Mouse (Mus musculus) embryonic stem cell, embryonic (primary cell): ENCODE measurements around the gene Krtap5-4.

ENCODE experiments used
- CTCF ChIA-PET, 4 experiments: fragments of 300-600 bp in 2 of 4; fragments of 350-600 bp in 2 of 4; sonication (Branson Sonifier 250); formaldehyde crosslinking; loops; one replicate each; lab custom pipeline; 2022; ENCODE audit warnings: inconsistent platforms in 2 of 4; lab: Charles Lee
- POLR2A ChIA-PET, 4 experiments: fragments of 300-600 bp in 2 of 4; fragments of 350-600 bp in 2 of 4; sonication (Branson Sonifier 250); formaldehyde crosslinking; loops; one replicate each; lab custom pipeline; 2022; ENCODE audit warnings: antibody characterized with exemption in 4 of 4, inconsistent platforms in 1 of 4; lab: Charles Lee

The Krtap5-4 gene

DNA sequence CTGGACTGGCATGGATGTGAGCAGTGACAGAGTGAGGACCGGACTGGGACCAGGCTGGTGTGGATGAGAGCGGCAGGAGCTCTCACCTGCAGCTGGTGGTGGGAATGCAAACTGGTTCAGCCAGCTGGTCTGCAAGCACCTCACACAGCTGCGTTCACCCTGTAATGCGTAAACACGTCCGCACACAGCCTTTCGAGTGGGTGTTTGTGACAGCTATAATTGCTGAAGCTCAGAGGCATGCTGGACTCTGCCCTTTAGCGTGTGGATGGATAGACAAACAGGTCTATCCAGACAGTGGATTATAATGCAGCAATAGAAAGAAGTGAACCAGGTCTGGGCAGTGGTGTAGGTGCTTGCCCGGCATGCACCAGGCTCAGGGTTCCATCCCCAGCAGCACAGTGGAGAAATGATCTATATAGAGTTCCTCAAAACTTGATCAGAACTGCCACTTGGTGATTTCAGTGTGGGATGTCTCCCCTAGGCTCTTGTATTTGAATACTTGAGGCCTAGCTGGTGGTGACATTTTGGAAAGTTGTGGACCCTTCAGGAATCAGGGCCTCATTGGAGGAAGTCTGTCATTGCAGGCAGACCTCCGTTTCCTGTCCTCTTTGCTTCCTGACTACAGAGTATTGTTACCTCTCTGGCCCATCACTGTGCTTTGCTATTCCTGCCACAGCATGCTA is 38.4 kb downstream of the Krtap5-4 start:
- CTCF ChIA-PET = interaction anchor here in 2 of 4 experiments (0.9 to 1.0 kb wide), 2 partner anchors 63 to 99 kb away, joined by 3 to 4 read pairs; no protein-coding TSS in a partner anchor
- POLR2A ChIA-PET = interaction anchor here in 2 of 4 experiments (0.6 to 1.1 kb wide), 4 partner anchors 43 to 86 kb away, joined by 3 read pairs; no protein-coding TSS in a partner anchor

DNA sequence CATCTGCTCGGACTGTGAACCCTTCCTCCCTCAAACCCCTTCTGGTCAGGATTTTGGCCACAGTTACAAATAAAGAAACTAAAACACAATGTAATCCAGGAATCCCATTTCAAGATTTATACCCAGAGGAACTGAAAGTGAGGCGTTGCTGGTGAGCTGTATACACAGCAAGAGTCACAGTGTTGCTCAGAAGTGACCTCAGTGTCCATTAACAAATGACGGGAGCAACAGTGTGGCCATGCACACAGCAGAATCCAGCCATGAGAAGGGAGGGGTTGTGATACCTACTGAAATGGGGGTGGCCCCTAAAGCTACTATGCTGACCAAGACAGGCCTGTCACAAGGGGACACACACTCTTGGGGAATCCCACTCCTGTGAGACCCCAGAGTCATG is 38.9 kb downstream of the Krtap5-4 start:
- CTCF ChIA-PET = interaction anchor here in 2 of 4 experiments (0.6 to 1.3 kb wide), 2 partner anchors 21 to 86 kb away, joined by 6 to 10 read pairs; no protein-coding TSS in a partner anchor
- POLR2A ChIA-PET = interaction anchor here in 1 of 4 experiments (0.7 to 1.1 kb wide), 2 partner anchors 44 to 58 kb away, joined by 3 read pairs; no protein-coding TSS in a partner anchor

DNA sequence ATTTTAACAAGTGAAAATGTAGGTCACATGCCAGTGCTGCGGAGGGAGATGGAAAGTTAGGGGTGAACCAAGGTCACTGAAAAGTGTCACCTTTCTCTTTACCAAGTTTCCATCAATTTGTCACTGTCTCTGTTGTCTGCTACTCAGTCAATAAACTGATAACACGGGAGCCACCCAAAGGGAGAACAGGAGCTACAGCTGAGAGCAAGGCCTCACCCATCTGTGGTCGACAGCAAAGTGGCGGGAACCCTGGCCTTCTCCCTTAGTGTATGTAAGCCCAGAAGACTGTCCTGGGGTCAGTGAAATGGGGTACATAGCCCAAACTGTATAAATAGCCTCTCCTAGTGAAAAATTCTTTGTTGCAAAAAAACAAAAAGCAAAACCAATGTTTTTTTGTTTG is 44.2 kb downstream of the Krtap5-4 start:
- ChIA-PET POLR2A (interaction anchor here in 2 of 4 experiments (1.0 to 2.3 kb wide), 9 partner anchors 11 to 57 kb away, joined by 3 to 13 read pairs (median 4); partner anchors contain the start of gene Ctsd (in 1 of the 2)), CTCF (interaction anchor here in 3 of 4 experiments (0.7 to 2.8 kb wide), 4 partner anchors 13 to 53 kb away, joined by 5 to 15 read pairs (median 6); no protein-coding TSS in a partner anchor)

DNA sequence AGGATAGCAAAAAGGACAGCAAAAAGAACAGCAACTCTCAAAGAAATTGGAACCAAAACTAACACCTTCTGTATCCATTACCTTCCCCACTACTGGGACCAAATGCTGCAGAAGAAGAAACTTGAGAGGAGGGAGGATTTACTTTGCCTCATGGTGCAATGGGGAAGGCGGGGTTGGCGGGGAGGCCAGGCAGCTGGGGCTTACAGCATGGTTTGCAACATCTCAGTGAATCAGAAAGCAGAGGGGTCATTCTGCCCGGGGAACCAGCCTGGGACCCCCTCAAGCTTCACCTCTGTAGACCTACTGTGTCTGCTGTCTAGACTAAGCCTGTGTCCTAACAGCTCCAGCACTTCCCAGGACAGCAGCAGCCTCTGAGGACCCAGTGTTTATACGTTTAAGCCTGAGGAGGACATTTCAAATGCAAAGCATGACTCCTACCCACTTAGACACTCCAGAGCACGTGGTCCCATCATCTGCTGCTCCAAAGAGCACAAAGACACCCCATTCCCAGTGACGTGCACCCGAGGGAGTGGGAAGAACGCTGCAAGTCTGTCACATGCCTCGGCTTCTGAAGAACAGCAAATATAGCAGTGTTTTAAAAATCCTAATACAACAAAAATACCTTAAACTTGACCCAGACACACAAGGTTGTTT is 46.1 kb downstream of the Krtap5-4 start:
- ChIA-PET CTCF (interaction anchor here (0.6 to 2.8 kb wide), 7 partner anchors 15 to 262 kb away, joined by 3 to 15 read pairs (median 4); no protein-coding TSS in a partner anchor), POLR2A (interaction anchor here in 3 of 4 experiments (0.7 to 2.4 kb wide), 11 partner anchors 9 to 51 kb away, joined by 3 to 13 read pairs (median 4); partner anchors contain the start of genes Ctsd (in 2 of the 3), Gm49369 (in 1 of the 3) and Ifitm10 (in 1 of the 3))

DNA sequence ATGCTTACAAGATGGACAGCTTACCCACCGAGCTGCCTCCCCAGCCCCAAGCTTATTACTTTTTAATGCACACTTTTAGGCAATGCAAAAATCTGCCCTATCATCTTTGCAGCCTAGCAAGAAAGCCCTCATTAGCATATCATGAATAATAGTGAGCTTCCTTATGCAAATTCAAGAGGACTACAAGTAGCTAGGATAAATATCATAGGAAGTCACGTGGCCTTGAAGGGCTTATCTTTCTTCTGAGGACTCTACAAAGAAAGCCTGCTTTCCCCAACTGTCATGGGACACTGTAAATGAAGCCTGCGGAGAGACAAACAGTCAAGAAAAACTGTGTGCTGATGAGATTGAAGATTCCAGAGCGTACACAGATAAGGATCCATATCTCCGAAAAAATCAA is 48.2 kb downstream of the Krtap5-4 start:
- POLR2A ChIA-PET = interaction anchor here in 2 of 4 experiments (0.9 to 2.4 kb wide), 6 partner anchors 33 to 213 kb away, joined by 3 to 12 read pairs (median 3); partner anchors contain the start of gene Ctsd (in 1 of the 2)
- CTCF ChIA-PET = interaction anchor here in 2 of 4 experiments (0.8 to 1.3 kb wide), 3 partner anchors 17 to 260 kb away, joined by 3 to 4 read pairs (median 3); no protein-coding TSS in a partner anchor

DNA sequence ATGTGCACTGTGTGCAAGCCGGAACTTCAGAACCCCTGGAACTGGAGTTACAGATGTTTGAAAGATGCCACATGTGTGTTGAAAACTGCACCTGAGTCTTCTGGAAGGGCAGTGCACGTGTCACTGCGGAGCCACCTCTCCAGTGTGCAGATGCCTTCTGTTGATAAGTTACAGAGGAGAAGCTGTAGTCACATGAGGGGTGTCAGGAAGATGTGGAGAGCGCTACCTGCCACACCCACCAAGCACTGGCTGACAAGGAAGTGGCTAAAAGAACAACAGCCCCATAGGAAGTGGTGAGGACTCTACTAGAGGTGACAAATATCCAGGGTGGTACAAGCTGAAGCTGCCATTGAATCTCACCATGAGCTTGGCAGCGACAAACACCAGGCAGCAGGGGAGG is 50.5 kb downstream of the Krtap5-4 start:
- ChIA-PET CTCF (interaction anchor here in 2 of 4 experiments (1.3 to 1.4 kb wide), 2 partner anchors 19 kb away, joined by 3 to 4 read pairs; no protein-coding TSS in a partner anchor), POLR2A (interaction anchor here in 2 of 4 experiments (0.9 to 3.9 kb wide), 6 partner anchors 14 to 36 kb away, joined by 3 to 28 read pairs (median 4); partner anchors contain the start of gene Ctsd (in 2 of the 2))
